In the genomic region with DNA sequence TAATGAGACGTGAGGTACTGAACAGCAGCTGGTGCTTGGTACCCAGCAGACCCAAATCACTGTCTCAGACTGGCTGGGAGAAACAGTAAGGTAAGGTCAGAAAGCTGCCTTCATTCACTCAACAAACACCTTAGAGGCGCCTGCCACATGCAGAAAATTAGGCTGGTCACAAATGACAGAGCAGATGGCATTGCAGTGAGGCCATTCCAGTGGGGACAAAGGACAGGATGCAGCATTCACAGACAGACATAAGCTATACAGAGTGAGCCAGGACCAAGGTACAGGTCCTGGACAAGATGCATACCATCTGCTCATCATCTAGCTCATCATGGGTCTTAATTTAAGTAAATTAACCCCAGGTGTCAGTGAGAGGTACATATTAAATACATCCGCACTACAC, we compare ENCODE assay signal across 28 mouse cellular contexts. TPM values are rescaled to one million over a fixed set of nuclear protein-coding genes. Genes with fewer than 3 reads are reported as not detected.
A peak's percentile ranks its signal among the peaks of the same experiment; 100 is the strongest.
DNase-seq lines count a peak whose midpoint lies in the region; ATAC-seq and TF ChIP-seq lines count a peak whose summit lies in the region.
"Had no signal": no experiment of that assay in that cellular context is flagged by ENCODE, and none has a peak within 500 bp of the region (broad histone marks: within the 10 kb centered on the region; RNA-seq: fewer than 3 reads in every experiment).

No protein-coding gene starts in this region.

- DNase-seq in hindbrain, postnatal 0 days (ENCODE audit: low spot score) = no peak
- DNase-seq in brain, adult 2 months (ENCODE audit: low read depth, low spot score) = peak; percentile 73
- DNase-seq in cerebellum, adult 2 months = peak; percentile 40 to 68
- peak; percentile 44 to 49 for DNase-seq in cerebellum, postnatal 25 days
- no peak for DNase-seq in heart, postnatal 36 days
- no peak for DNase-seq in spleen, postnatal 10 days (ENCODE audit: low spot score in 2 of 2)
- DNase-seq: adrenal gland, postnatal 36 days; B cell, adult 2 months; gastrocnemius, adult 2 months; heart, adult 2 months; kidney, adult 11 months; kidney, postnatal 14 days; left cerebral cortex, postnatal 4 days; liver, embryonic 13.5 days; lung, adult 18-20 months; lung, postnatal 4 days; thymus, postnatal 14 days had no signal

- no peak for TF ChIP-seq CTCF in hindbrain, postnatal 0 days (IDR thresholded peaks at IDR 0.05; ENCODE audit: low read depth)
- no peak for TF ChIP-seq CTCF in cerebellum, adult 2 months (IDR thresholded peaks at IDR 0.05; ENCODE audit: borderline replicate concordance, insufficient read depth, low read depth, low read length)

- TF ChIP-seq POLR2A in cerebellum, adult 2 months (IDR thresholded peaks at IDR 0.05; ENCODE audit: borderline replicate concordance, insufficient read depth, low read length) = no peak

- H3K27ac ChIP-seq in hindbrain, embryonic 15.5 days (replicated peaks) = 0 out of 2 replicates have a peak overlapping the region, but pooled peaks have one; percentile 35
- no peak overlapping the region; the same call in 1 of the 2 replicates for H3K27ac ChIP-seq in hindbrain, postnatal 0 days
- no peak overlapping the region; the same call in 1 of the 2 replicates for H3K27ac ChIP-seq in cerebellum, adult 2 months (ENCODE audit: insufficient read depth, low read length)
- H3K27ac ChIP-seq: embryonic facial prominence, embryonic 13.5 days; gastrocnemius, adult 2 months; heart, adult 2 months; liver, embryonic 13.5 days; midbrain, embryonic 12.5 days; neural tube, embryonic 12.5 days; stomach, embryonic 15.5 days had no signal

- H3K4me2 ChIP-seq in hindbrain, embryonic 15.5 days = no peak overlapping the region
- H3K4me2 ChIP-seq in hindbrain, postnatal 0 days (ENCODE audit: low read depth, low read length) = no peak overlapping the region
- H3K4me2 ChIP-seq: embryonic facial prominence, embryonic 13.5 days; heart, embryonic 12.5 days; liver, embryonic 13.5 days; midbrain, embryonic 12.5 days; neural tube, embryonic 12.5 days; stomach, embryonic 15.5 days had no signal

- intact Hi-C loops in heart, postnatal 36 days (cut with DNase I) = no loop called here

- 77% methylated on average over 3 of the region's 3 CpGs for WGBS in hindbrain, embryonic 15.5 days
- 73% methylated on average over 3 of the region's 3 CpGs for WGBS in hindbrain, postnatal 0 days
- WGBS in cerebellum, adult 2 months = 41% methylated on average over 3 of the region's 3 CpGs

- peak; percentile 45; the same call in 1 of the 2 replicates for ATAC-seq in hindbrain, embryonic 15.5 days (ENCODE audit: low FRiP score, low read depth)
- no peak for ATAC-seq in hindbrain, postnatal 0 days
- ATAC-seq: forebrain, embryonic 16.5 days; inflammation-experienced regulatory T-cells, adult 6 months; lung, postnatal 0 days had no signal

- H3K4me3 ChIP-seq in hindbrain, embryonic 15.5 days = no peak overlapping the region
- H3K4me3 ChIP-seq in hindbrain, postnatal 0 days (ENCODE audit: low read length) = no peak overlapping the region
- H3K4me3 ChIP-seq in cerebellum, adult 2 months (replicated peaks; ENCODE audit: insufficient read depth, low read depth, low read length) = no peak overlapping the region
- H3K4me3 ChIP-seq: embryonic facial prominence, embryonic 13.5 days; gastrocnemius, adult 2 months; heart, adult 2 months; heart, embryonic 12.5 days; liver, embryonic 13.5 days; megakaryocyte, embryonic 14.5 days; midbrain, embryonic 12.5 days; myocyte; neural tube, embryonic 12.5 days; stomach, embryonic 15.5 days had no signal

- no peaks in the 10 kb centered on the region for H3K9me3 ChIP-seq in hindbrain, embryonic 15.5 days
- H3K9me3 ChIP-seq in hindbrain, postnatal 0 days (ENCODE audit: low read length) = no peaks in the 10 kb centered on the region
- H3K9me3 ChIP-seq: embryonic facial prominence, embryonic 13.5 days; heart, embryonic 12.5 days; liver, embryonic 13.5 days; megakaryocyte, embryonic 14.5 days; midbrain, embryonic 12.5 days; neural tube, embryonic 12.5 days; stomach, embryonic 15.5 days had no signal

- no peaks in the 10 kb centered on the region for H3K27me3 ChIP-seq in hindbrain, embryonic 15.5 days
- no peaks in the 10 kb centered on the region for H3K27me3 ChIP-seq in hindbrain, postnatal 0 days (ENCODE audit: insufficient read depth, low read length)
- no peaks in the 10 kb centered on the region for H3K27me3 ChIP-seq in cerebellum, adult 2 months (ENCODE audit: control insufficient read depth, insufficient read depth, low read length)
- H3K27me3 ChIP-seq: embryonic facial prominence, embryonic 13.5 days; heart, embryonic 12.5 days; liver, embryonic 13.5 days; megakaryocyte, embryonic 14.5 days; midbrain, embryonic 12.5 days; neural tube, embryonic 12.5 days; stomach, embryonic 15.5 days had no signal

- H3K4me1 ChIP-seq in hindbrain, embryonic 15.5 days (replicated peaks) = no peaks in the 10 kb centered on the region
- H3K4me1 ChIP-seq in hindbrain, postnatal 0 days (ENCODE audit: insufficient read depth, low read length) = no peaks in the 10 kb centered on the region
- peaks cover 18% of the 10 kb centered on the region for H3K4me1 ChIP-seq in cerebellum, adult 2 months (ENCODE audit: control insufficient read depth, insufficient read depth, low read length)
- H3K4me1 ChIP-seq: embryonic facial prominence, embryonic 13.5 days; liver, embryonic 13.5 days; midbrain, embryonic 12.5 days; neural tube, embryonic 12.5 days; stomach, embryonic 15.5 days had no signal

- H3K36me3 ChIP-seq in hindbrain, embryonic 15.5 days = peaks cover 75% of the 10 kb centered on the region
- H3K36me3 ChIP-seq in hindbrain, postnatal 0 days (ENCODE audit: insufficient read depth, low read length) = peaks cover 58% of the 10 kb centered on the region

- no peak overlapping the region for H3K9ac ChIP-seq in hindbrain, embryonic 15.5 days
- no peak overlapping the region for H3K9ac ChIP-seq in hindbrain, postnatal 0 days (replicated peaks; ENCODE audit: low read length)
- H3K9ac ChIP-seq: embryonic facial prominence, embryonic 13.5 days; heart, embryonic 12.5 days; liver, embryonic 13.5 days; midbrain, embryonic 12.5 days; neural tube, embryonic 12.5 days; stomach, embryonic 15.5 days had no signal

RNA-seq across cellular contexts. Expression of a gene that starts 33.2 kb away (rescaled TPM):
- 3.3 and 3.5 TPM in 2 replicates for polyA plus RNA-seq in hindbrain, embryonic 15.5 days (2015; fragmentation: Nextera tagmentation; extraction: Ambion mirVana)
- 0.63 and 1.3 TPM in 2 replicates for total RNA-seq in hindbrain, postnatal 0 days (2014; rRNA removed)
- polyA plus RNA-seq in hindbrain, postnatal 0 days (2015; fragmentation: Nextera tagmentation; extraction: Ambion mirVana) = 2.1 and 2.4 TPM in 2 replicates
- polyA plus RNA-seq in cerebellum, adult 2 months (2012; rRNA removed) = 1.0 and 1.4 TPM in 2 replicates
- under 1 TPM; 0.19 to 0.33 TPM for total RNA-seq in heart, postnatal 36 days (2021)

RNA-seq across cellular contexts. Expression of a gene that starts 33.5 kb away (rescaled TPM):
- 2.6 and 3.4 TPM in 2 replicates for polyA plus RNA-seq in hindbrain, embryonic 15.5 days (2015; fragmentation: Nextera tagmentation; extraction: Ambion mirVana)
- total RNA-seq in hindbrain, postnatal 0 days (2014; rRNA removed) = 18.9 and 25.8 TPM in 2 replicates
- polyA plus RNA-seq in hindbrain, postnatal 0 days (2015; fragmentation: Nextera tagmentation; extraction: Ambion mirVana) = 3.4 and 3.9 TPM in 2 replicates
- polyA plus RNA-seq in cerebellum, adult 2 months (2012; rRNA removed) = 18.6 and 19.2 TPM in 2 replicates
- total RNA-seq in heart, postnatal 36 days (2021) = 10 to 100 TPM; 13.3 to 15.0 TPM

RNA-seq across cellular contexts. Expression of a gene that starts 52.8 kb away (rescaled TPM):
- 42.0 and 42.2 TPM in 2 replicates for polyA plus RNA-seq in hindbrain, embryonic 15.5 days (2015; fragmentation: Nextera tagmentation; extraction: Ambion mirVana)
- total RNA-seq in hindbrain, postnatal 0 days (2014; rRNA removed) = 13.9 and 15.9 TPM in 2 replicates
- polyA plus RNA-seq in hindbrain, postnatal 0 days (2015; fragmentation: Nextera tagmentation; extraction: Ambion mirVana) = 41.4 and 41.9 TPM in 2 replicates
- polyA plus RNA-seq in cerebellum, adult 2 months (2012; rRNA removed) = 25.8 and 27.3 TPM in 2 replicates
- 10 to 100 TPM; 63.0 to 63.2 TPM for total RNA-seq in heart, postnatal 36 days (2021)

Comparison
In these comparisons a context has a peak if more than half of its experiments do, and no peak if none do; other contexts are left out.
1. DNase-seq: peak in brain, adult 2 months (single experiment), cerebellum, adult 2 months (2 of 2) and cerebellum, postnatal 25 days (2 of 2); none in hindbrain, postnatal 0 days (single experiment), heart, postnatal 36 days (0 of 2) and spleen, postnatal 10 days (0 of 2).